Mouse (Mus musculus): ENCODE data around the gene Hccs.
"Not testable (repeated sequence)": the region's sequence is repeated elsewhere in the genome, so short reads cannot be mapped to it uniquely, and the experiment has no call there.

Gene Hccs

DNA sequence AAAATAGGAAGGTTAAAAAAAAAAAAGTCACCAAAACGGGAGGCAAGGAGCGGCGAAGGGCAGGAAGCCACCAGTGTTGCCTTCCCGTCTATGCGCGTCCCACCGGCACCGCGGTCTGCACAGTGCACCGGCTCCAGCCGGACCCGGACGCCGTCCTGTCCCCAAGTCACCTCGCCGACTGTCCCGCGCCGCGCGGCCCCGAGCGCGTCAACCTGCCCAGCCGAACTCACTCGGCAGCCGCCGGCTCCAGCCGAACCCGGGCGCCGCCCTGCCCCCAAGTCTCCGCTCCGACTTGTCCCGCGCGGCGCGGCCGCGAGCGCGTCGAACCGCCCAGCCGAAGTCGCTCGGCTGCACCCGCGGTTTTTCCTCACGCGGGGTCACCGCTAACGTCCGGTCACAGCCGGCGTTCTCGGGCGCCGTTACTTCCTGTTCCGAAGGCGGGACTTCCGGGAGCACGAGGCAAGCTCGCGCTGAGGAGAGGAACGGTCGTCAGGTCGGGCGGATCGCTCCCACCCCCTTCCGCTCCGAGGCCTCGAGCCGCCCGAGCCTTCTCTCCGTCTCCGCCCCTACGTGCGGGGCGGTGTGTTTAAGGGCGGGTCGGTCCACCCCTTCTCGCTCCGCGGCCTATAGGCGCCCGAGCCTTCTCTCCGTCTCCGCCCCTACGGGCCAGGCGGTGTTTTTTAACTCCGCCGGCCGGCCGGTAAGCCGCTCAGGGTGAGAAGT is at the start of gene Hccs:
Gene Hccs, minus strand, starts transcription at position 428 of the 723 bp plus-strand sequence.
- peak; percentile 91 for DNase-seq (ENCODE audit: low spot score)

- DNase-seq (ENCODE audit: low spot score) = no peak
Measured at GRCm38 (mm10) chrX:169357146-169357772, 37.1 kb upstream of the Hccs start.

GRCm38 (mm10) chrX:169338213-169338612 is 18.0 kb upstream of the Hccs start:
- no peak for DNase-seq (ENCODE audit: low spot score)

GRCm38 (mm10) chrX:169337559-169337958 is 17.4 kb upstream of the Hccs start:
- no peak for DNase-seq (ENCODE audit: low spot score)

- DNase-seq (ENCODE audit: low spot score) = no peak
Measured at GRCm38 (mm10) chrX:169332264-169332663, 12.1 kb upstream of the Hccs start.

DNA sequence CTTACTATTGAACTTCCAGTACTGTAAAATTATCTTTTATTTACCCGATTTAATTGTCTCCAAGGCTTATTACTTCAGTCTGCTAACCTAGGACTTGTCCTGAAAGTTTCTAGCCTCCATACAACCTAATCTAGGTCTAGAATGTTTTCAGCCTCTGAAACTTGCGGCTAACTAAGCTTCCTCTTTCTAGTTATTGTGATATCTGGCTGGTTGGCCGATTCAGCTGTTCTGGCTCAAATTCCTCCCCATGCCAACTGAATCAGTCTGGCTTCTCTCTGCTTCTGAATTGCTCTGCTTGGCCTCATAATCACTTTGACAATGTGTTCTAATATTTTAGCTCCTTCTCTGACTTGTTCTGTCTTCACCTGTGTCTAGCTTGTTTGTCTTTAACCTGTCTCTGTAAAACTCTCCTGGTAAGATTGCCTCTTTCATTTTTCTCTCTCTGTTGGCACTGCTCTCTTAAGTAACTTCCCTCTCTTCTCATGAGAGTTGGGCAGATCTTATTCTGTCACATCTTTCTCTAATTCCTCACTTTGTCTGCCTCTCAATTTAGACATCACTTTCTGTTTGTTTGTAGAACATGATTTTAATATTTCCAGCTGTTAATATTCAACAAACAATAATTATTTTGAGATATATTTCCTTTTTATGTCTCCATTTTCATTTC is 5.9 kb upstream of the Hccs start:
- no peak for DNase-seq (ENCODE audit: low spot score)

DNA sequence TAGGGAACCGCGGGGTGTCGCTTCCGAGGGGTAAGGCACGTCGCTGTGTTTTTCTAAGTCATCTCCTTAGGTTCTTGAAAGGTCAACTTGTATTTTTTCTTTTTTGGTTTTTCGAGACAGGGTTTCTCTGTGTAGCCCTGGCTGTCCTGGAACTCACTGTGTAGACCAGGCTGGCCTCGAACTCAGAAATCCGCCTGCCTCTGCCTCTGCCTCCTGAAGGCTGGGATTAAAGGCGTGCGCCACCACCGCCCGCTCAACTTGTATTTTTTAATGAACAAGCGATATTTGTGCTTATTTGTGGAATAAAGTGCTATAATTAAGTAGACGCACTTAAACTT is 465 bp upstream of the Hccs start:
- not testable (repeated sequence) for DNase-seq (ENCODE audit: low spot score)

- no peak for DNase-seq (ENCODE audit: low spot score)
Measured at GRCm38 (mm10) chrX:169319066-169319760, 959 bp downstream of the Hccs start.

DNA sequence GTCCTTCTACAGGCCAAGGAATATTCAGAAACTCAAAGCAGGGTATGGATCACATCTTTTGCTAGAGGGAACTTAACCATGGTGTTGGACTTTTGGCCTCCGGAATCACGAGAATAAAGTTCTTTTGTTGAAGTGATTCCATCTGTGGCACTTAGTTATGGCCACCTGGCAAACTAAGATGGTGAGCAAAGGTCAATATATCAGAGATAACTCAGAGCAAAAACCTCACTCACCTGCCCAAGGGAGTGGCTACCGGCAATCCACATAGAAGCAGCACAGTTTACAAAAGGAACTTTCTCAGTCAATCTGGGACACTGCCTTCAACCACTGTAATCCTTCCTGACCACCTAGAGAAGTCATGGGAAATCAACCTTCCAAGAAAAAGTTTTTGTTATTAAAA is 11.6 kb downstream of the Hccs start:
- DNase-seq (ENCODE audit: low spot score) = no peak

DNA sequence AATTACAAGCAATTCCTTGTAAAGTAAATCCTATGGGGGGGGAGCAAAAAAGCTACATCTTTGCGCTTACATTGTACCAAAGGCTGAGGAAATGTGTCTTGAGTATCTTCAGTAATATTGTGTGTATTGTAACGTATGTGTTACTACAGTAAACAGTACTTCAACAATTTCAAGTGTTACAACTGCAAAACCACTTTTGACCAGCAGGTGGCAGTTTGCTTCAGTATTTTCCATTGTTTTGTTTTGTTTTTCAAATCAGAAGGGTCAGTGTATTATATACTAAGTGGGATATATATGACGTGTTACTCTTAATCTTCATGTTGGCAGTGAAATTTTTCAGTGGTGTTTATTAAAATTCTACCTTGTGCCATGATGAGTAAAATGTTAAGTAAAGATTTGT is 16.2 kb downstream of the Hccs start:
- DNase-seq (ENCODE audit: low spot score) = peak; percentile 47

DNA sequence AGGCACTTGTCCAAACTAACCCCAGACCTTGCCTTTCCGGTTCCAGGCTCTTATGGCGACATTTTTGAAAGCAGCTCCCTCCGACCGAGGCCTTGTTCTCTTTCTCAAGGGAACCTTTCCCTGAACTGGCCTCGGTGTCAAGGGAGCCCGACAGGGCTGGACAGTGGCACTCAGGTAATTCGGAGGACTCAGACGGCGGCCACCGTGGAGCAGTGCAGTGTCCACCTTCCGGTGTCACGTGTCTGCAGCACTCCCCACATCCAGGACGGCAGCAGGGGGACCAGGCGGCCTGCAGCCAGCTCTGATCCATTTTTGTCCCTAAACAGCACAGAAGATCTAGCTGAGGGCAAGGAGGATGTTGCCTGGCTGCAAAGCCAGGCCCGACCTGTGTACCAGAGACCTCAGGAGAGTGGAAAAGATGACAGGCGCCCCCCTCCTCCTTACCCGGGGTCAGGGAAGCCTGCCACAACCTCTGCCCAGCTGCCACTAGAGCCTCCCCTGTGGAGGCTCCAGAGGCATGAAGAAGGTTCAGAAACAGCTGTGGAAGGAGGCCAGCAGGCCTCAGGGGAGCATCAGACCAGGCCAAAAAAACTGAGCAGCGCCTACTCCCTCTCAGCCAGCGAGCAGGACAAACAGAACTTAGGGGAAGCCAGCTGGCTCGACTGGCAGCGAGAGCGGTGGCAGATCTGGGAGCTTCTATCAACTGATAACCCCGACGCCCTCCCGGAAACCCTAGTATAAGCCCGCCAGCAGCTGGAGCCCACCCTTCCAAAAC is 17.7 kb downstream of the Hccs start:
- DNase-seq (ENCODE audit: low spot score) = no peak

- peak; percentile 41 for DNase-seq (ENCODE audit: low spot score)
Measured at GRCm38 (mm10) chrX:169299579-169299978, 20.6 kb downstream of the Hccs start.

GRCm38 (mm10) chrX:169263433-169264172 is 56.6 kb downstream of the Hccs start:
- DNase-seq (ENCODE audit: low spot score) = no peak

GRCm38 (mm10) chrX:169262212-169262611 is 58.0 kb downstream of the Hccs start:
- DNase-seq (ENCODE audit: low spot score) = no peak

DNA sequence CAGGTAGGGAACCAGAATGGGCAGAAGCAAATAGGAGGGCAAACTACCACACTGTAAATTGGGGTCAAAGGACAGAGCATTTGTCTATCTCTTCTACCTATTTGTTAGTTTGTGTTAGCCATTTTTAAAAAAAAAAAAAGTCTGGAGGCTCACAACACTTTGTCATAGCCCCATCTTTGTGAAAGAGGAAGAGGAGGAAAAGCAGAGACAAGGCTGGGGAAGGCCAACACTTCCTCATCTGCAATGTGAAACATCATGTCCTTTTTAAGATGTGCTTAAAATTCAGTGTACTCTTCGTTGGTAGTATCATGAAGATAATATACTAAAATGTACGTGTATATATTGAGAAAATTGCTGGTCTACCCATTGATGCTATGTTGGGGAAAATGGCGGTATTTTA is 59.1 kb downstream of the Hccs start:
- no peak for DNase-seq (ENCODE audit: low spot score)

DNA sequence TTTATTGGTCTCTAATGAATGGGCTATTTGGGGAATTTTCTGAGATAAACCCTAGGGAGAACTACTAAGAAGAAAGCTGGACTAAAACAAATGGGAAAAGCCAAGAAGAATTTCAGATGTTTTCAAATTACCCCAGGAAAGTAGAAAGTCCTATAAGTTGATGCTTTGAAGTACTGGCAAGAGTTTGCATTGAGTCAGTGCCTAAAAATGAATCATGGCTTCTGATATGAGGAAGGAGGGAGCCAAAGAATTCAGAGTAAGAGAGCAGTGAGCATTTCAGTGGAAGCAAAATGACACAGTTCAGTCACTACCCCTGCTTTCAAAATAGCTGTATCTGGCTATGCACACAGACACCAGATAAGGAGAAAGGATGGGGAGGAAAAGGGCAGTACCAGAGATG is 63.4 kb downstream of the Hccs start:
- no peak for DNase-seq (ENCODE audit: low spot score)

- DNase-seq (ENCODE audit: low spot score) = no peak
Measured at GRCm38 (mm10) chrX:169255915-169256314, 64.3 kb downstream of the Hccs start.

GRCm38 (mm10) chrX:169222357-169223062 is 97.7 kb downstream of the Hccs start:
- DNase-seq (ENCODE audit: low spot score) = no peak

DNA sequence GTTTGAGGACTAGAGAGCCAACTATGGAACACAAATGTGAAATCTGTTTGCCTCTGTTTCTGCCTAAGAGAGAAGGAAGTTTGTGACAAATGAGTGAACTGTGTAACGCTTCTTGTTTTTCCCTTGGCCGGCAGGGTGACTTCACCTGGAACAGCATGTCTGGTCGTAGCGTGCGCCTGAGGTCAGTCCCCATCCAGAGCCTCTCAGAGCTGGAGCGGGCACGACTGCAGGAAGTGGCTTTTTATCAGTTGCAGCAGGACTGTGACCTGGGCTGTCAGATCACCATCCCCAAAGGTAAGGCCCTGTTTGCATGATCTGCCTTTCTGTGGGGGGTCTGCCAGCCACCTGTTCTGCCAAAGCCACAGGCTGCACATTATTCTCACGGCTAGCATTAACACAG is 100.1 kb downstream of the Hccs start:
- no peak for DNase-seq (ENCODE audit: low spot score)

DNA sequence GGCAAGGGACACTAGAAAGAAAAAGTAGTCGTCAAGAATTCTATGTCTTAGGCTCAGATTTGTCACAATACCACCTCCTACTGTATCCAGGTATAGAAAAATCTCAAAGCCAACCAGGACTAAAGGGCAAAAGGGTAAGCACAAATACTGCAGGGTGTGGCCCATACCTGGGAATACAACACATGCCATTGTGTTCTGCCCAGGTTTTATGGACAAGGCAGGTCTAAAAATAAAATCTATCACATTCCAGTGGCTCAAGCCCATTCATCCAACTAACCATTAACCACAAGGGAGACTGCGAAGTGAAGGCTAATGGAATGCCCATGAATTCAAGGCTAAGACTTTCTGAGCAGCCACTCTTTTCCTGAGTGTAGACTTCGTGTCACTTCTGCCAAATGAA is 110.2 kb downstream of the Hccs start:
- DNase-seq (ENCODE audit: low spot score) = no peak

Measured in MN1 (cell line).